Mouse (Mus musculus) liver, adult 2 months (tissue): Measurements from ENCODE around the gene Ttll13.

ENCODE experiments used
- CTCF ChIP-seq: fragments of 200-500 bp; IDR thresholded peaks from 2 replicates; pipeline ENCODE4 v1.5.1; 2011; ENCODE audit warnings: low read depth, low read length, control low read depth
- POLR2A ChIP-seq: fragments of 200-500 bp; IDR thresholded peaks from 2 replicates; pipeline ENCODE4 v1.6.1; 2011; ENCODE audit warnings: low read length, control low read depth; ENCODE audit not compliant: insufficient read depth; ENCODE audit errors: extremely low read depth

DNA sequence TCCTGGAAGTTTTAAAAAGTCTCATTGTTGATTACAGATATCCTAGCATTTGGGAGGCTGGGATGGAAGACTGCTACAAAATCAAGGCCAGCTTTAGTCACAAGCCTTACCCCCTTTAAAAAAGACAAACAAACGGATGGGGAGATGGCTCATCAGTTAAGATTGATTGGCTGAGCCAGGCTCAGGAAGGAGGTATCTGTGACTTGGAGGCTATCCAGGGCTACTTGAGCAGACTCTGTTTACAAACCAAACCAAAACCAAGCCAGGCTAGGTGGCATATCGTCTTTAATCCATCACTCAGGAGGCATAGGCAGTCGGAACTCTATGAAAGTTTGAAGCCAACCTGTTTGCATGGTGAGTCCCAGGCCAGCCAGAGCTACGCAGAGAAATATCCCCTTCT, 4.5 kb upstream of the Ttll13 start:
- TF ChIP-seq CTCF (no peak), POLR2A (no peak)
